Mouse (Mus musculus) liver, embryonic 11.5 days (tissue): Measurements from ENCODE around the gene Lgi1. TPM values are rescaled to one million over a fixed set of nuclear protein-coding genes. Genes with fewer than 3 reads are reported as not detected.

Experiments used
- ATAC-seq: fragments of 200-750 bp; cut with Nextera tagmentation; replicated peaks from 2 replicates; pipeline ENCODE4 v1.8.0; 2017; ENCODE audit warnings: moderate number of reproducible peaks, mild to moderate bottlenecking, moderate TSS enrichment, moderate library complexity; ENCODE audit not compliant: low FRiP score
- DNase-seq: peaks from one replicate; pipeline ENCODE4 v3.0.0-alpha.2; 2017; ENCODE audit warnings: low spot score
- H3K27ac ChIP-seq: fragments of 300-500 bp; sonication (generic); 2 replicates; pipeline ENCODE4 v1.5.1; 2014; ENCODE audit warnings: mild to moderate bottlenecking, low read depth, low read length, control low read depth
- H3K27me3 ChIP-seq: fragments of 300-500 bp; sonication (generic); replicated peaks from 2 replicates; pipeline ENCODE4 v1.6.1; 2014; ENCODE audit warnings: low read length, mixed read lengths; ENCODE audit not compliant: control insufficient read depth, insufficient read depth
- H3K36me3 ChIP-seq: fragments of 300-500 bp; sonication (generic); 2 replicates; pipeline ENCODE4 v1.6.1; 2014; ENCODE audit warnings: mild to moderate bottlenecking, low read length, moderate library complexity, mixed read lengths; ENCODE audit not compliant: control insufficient read depth, insufficient read depth
- H3K4me1 ChIP-seq: fragments of 300-500 bp; sonication (generic); replicated peaks from 2 replicates; pipeline ENCODE4 v1.6.1; 2014; ENCODE audit warnings: low read length, mixed read lengths; ENCODE audit not compliant: control insufficient read depth, insufficient read depth
- H3K4me2 ChIP-seq: fragments of 300-500 bp; sonication (generic); 2 replicates; pipeline ENCODE4 v1.6.1; 2014; ENCODE audit warnings: mild to moderate bottlenecking, control low read depth, moderate library complexity
- H3K4me3 ChIP-seq: fragments of 300-500 bp; sonication (generic); 2 replicates; pipeline ENCODE4 v1.5.1; 2014; ENCODE audit warnings: low read depth, low read length, control low read depth
- H3K9ac ChIP-seq: fragments of 300-500 bp; sonication (generic); 2 replicates; pipeline ENCODE4 v1.6.1; 2014; ENCODE audit warnings: low read depth, low read length, control low read depth
- H3K9me3 ChIP-seq: fragments of 300-500 bp; sonication (generic); 2 replicates; pipeline ENCODE4 v1.6.1; 2016; ENCODE audit warnings: low read length, inconsistent platforms, mixed read lengths; ENCODE audit not compliant: control insufficient read depth
- WGBS: fragments of 180-500 bp; shearing (Covaris S2); extraction: QIAGEN DNeasy Blood & Tissue Kit; methylation state at CpG from one replicate; pipeline ENCODE4 v1.1.7; 2014; 5-methylcytosine and 5-hydroxymethylcytosine counted together
- polyA plus RNA-seq: library from polyadenylated mRNA; unstranded; fragments of >200 nt; fragmentation: Nextera tagmentation; extraction: Ambion mirVana; gene quantifications from 2 replicates; pipeline ENCODE4 v1.2.1, GENCODE M21; 2014

Lgi1 gene
- polyA plus RNA-seq, 1 experiment from 2014 or later, result 0.16 TPM

DNA sequence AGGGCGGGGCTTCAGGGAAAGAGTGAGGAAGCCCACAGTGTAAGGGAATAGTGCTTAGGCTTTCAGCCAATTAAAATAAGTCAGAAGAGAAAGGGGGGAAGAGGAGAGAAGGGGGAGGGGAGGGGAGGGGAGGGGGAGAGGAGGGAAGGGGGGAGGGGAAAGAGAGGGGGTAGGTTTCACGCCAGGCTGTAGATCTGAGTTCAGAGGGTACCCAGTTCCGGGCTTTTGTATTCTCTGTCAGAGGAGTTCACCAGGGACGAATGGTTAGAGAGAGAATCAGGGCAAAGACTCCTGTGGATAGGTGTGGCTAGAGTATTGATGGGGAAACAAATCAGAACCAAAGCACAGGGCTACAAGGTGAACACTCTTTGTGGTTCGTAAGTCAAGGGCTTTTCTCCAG is 27.8 kb upstream of the Lgi1 start:
- no peak for ATAC-seq
- no peak overlapping the region for H3K4me2 ChIP-seq
- 66% methylated on average over 5 of the region's 5 CpGs for WGBS

DNA sequence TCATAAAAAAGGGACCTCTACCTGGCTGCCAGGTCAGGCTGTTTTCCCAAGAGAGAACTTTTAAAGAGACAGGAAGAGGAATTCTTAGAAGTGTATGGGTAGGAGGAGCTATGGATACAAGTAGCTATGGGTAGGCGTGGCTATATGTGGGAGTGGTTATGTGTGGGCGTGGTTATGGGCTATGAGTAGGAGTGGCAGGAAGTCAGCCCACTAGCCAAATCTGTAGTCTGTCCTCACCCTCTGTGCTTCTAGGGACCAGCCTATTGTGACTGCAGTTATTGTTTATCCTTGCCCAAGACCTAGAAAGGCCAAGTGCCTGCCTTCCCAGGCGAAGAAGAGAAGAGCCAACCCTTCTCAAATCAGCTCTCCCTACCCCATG is 26.5 kb upstream of the Lgi1 start:
- H3K27me3 ChIP-seq, result no peaks in the 10 kb centered on the region
- 39% methylated on average over 3 of the region's 3 CpGs for WGBS
- H3K9me3 ChIP-seq, result no peaks in the 10 kb centered on the region
- H3K36me3 ChIP-seq, result no peaks in the 10 kb centered on the region
- no peak for DNase-seq
- no peak overlapping the region for H3K4me3 ChIP-seq
- H3K27ac ChIP-seq, result no peak overlapping the region
- H3K4me2 ChIP-seq, result no peak overlapping the region
- no peak overlapping the region for H3K9ac ChIP-seq
- H3K4me1 ChIP-seq, result no peaks in the 10 kb centered on the region
- ATAC-seq, result peak; percentile 47; the same call in 1 of the 2 replicates

More for the DNA sequence above, 27.8 kb upstream of the Lgi1 start:
- Histone ChIP-seq H3K9me3 (no peaks in the 10 kb centered on the region), H3K4me1 (no peaks in the 10 kb centered on the region), H3K27me3 (no peaks in the 10 kb centered on the region), H3K9ac (no peak overlapping the region), H3K27ac (no peak overlapping the region), H3K36me3 (no peaks in the 10 kb centered on the region), H3K4me3 (no peak overlapping the region)
- DNase-seq, result no peak

DNA sequence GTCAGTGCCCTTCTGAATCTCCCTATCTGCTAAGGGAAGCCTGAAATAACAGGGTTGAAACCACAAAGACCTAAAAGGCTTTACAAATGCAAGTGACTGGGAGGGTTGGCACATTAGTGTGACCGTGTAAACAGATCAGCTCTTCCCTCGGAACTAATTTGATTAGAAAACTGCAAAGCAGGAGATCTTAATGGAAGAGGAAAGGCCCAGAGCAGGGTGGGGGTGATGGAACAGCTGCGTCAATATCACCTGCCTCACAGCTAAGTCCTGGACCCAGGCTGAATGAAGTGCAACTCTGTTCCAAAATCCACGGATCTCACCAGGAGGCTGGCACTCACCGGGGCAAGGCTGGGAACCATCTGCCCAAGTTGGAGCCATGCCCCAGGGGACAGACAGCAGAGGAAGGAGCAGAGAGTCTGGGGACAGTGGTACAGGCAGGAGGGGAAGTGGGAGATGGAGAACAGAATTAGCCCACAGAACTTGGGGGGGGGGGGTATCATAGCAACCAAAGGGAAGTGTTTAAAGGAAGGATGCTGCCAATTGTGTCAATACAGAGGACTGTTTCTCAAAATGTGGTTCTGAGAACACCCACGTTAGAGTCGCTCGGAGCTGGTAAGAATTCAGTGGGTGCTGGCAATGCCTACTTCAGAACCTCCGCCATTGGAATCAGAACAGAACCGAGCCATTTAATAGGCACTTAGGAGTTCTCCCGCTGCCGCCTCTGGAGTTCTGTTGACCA is 26.0 kb upstream of the Lgi1 start:
- H3K27me3 ChIP-seq, result no peaks in the 10 kb centered on the region
- no peak for ATAC-seq
- H3K4me1 ChIP-seq, result no peaks in the 10 kb centered on the region
- no peak for DNase-seq
- H3K9me3 ChIP-seq, result no peaks in the 10 kb centered on the region
- no peak overlapping the region for H3K4me3 ChIP-seq
- no peak overlapping the region for H3K9ac ChIP-seq
- no peaks in the 10 kb centered on the region for H3K36me3 ChIP-seq
- no peak overlapping the region for H3K27ac ChIP-seq
- 57% methylated on average over 12 of the region's 12 CpGs for WGBS
- H3K4me2 ChIP-seq, result no peak overlapping the region

DNA sequence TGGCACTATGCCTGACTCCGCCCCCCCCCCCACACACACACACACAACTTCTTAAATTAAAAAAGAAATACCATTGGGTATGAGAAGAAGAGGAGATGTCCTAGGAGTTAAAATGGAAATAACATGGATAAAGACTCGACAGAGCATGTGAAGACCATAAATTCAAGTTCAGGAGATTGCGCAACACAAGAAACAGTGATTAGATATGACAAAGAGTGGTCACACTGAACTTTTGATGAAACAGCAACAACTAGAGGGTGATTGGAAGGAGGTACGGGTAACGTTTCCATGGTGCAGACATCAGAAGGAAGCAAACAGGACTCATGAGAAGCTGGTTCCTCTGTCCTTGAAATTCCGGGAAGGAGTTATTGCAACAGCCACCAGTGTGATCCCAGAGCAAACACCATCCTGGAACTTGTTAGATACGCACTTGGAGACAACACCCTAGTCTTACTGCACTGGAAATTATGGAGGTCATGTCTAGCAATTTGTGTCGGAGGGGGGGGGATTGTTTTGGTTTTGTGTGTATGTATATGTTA is 22.0 kb upstream of the Lgi1 start:
- H3K9me3 ChIP-seq, result no peaks in the 10 kb centered on the region
- H3K4me1 ChIP-seq, result no peaks in the 10 kb centered on the region
- DNase-seq (no peak), ATAC-seq (no peak)
- no peaks in the 10 kb centered on the region for H3K36me3 ChIP-seq
- no peak overlapping the region for H3K4me2 ChIP-seq
- 80% methylated on average over 8 of the region's 8 CpGs for WGBS
- no peak overlapping the region for H3K27ac ChIP-seq
- H3K4me3 ChIP-seq, result no peak overlapping the region
- no peaks in the 10 kb centered on the region for H3K27me3 ChIP-seq
- H3K9ac ChIP-seq, result no peak overlapping the region

DNA sequence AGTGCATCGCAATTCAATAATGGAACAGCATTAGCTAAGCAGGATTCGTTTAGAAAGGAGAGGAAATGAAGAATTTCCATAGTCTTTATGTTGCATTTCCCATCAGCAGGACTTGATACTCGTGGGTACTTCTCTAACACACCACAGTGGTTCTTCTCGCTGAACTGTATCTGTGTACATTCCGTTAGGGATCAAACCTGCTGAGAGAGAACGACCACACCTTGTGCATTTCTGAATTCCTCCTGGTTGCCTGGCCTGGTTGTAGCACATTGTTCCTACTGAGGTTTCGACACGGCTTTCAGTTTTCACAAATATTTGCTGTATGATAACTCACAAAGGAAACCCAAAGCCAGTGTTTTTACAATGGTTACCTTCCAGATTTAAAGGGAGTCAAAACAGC is 19.6 kb upstream of the Lgi1 start:
- no peak for ATAC-seq
- Histone ChIP-seq H3K4me3 (no peak overlapping the region), H3K4me2 (no peak overlapping the region), H3K9ac (no peak overlapping the region), H3K27ac (no peak overlapping the region), H3K4me1 (no peaks in the 10 kb centered on the region), H3K27me3 (no peaks in the 10 kb centered on the region), H3K9me3 (no peaks in the 10 kb centered on the region), H3K36me3 (no peaks in the 10 kb centered on the region)
- WGBS, result 63% methylated on average over 8 of the region's 8 CpGs
- DNase-seq, result no peak

DNA sequence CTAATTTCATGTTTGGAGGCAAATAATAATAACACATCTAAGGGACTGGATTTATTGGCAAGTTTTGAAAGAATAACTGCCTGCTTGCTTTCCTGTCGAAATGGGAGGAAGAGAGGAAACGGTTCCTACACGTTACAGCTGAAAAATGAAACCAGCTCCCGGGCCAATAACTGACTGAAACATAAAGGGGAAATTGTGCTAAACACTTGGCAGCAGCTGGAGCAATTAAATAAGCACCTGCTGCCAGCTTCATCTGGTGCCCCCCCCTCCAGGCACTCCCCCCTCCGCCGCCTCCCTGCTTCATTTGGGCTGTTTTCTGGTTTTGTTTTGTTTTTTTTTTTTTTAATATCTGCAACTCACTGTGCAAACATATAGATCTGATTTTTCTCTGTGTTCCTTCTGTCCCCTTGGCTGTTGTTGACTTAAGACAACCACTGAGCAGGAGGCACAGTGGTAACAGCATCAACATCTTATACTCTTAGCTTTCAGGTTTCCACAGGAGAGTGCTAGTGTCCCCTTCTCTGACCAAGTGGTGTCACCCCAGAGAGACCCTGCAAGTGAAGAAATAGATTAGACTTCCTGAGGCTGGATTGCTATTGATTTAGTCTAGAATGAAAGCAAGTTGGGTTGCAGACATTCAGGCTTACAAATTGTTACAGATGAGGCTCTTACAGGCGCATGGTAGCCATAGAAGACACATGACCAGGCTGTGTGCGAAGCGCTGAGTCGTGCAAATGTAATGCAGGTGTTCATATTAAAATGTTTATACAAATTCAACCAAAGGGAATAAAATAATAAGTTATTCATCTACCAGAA is 18.8 kb upstream of the Lgi1 start:
- Histone ChIP-seq H3K27ac (no peak overlapping the region), H3K9ac (no peak overlapping the region), H3K4me3 (no peak overlapping the region), H3K36me3 (no peaks in the 10 kb centered on the region), H3K4me2 (no peak overlapping the region), H3K9me3 (no peaks in the 10 kb centered on the region), H3K4me1 (no peaks in the 10 kb centered on the region), H3K27me3 (no peaks in the 10 kb centered on the region)
- DNase-seq (no peak), ATAC-seq (no peak)
- 77% methylated on average over 10 of the region's 10 CpGs for WGBS

DNA sequence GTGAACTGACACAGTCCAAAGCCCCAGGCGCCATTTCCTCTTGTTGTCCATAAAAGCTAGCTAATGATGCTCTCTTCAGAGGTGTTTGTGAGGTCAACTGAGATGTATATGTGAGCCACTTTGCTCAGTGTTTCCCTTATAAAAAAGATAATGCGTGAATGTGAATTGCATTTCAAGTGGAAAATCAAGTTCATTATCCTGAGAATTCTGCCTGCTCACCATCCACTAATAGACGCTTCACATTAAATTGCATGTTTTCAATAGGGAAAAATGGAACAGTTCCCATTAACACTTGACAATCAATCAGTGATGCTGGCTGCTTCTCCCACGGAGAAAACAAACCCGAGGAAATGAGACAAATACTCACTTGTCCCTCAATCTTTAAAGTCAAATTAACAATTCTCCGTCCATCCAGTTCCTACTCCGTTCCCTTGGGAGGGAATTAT is 18.1 kb upstream of the Lgi1 start:
- Histone ChIP-seq H3K4me1 (no peaks in the 10 kb centered on the region; the same call in 1 of the 2 replicates), H3K4me3 (no peak overlapping the region), H3K36me3 (no peaks in the 10 kb centered on the region), H3K4me2 (no peak overlapping the region), H3K9ac (no peak overlapping the region), H3K27me3 (no peaks in the 10 kb centered on the region), H3K27ac (no peak overlapping the region), H3K9me3 (no peaks in the 10 kb centered on the region)
- ATAC-seq, result no peak
- WGBS, result 74% methylated on average over 7 of the region's 7 CpGs
- no peak for DNase-seq

DNA sequence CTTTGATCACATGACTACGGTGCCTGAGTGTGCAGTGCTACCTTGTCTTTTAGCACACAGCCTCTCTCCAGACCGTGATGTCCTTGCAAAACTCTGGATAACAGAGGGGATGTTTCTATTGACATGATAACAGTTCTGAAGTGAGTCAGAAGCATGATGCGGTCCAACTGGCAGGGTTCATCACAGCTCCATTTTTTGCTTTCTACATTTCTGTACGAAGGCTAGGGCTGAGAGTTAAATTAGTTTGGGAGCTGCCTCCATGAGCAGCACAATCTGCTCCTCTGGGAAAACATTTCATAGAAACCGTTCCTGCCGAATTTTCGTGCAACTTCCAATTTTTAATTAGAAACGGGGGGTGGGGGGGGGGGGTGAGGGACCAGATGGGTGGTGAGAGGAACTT is 14.7 kb upstream of the Lgi1 start:
- DNase-seq, result no peak
- no peak overlapping the region for H3K4me3 ChIP-seq
- WGBS, result 67% methylated on average over 8 of the region's 8 CpGs
- no peak overlapping the region for H3K4me2 ChIP-seq
- no peak overlapping the region for H3K9ac ChIP-seq
- H3K4me1 ChIP-seq, result no peaks in the 10 kb centered on the region; the same call in 1 of the 2 replicates
- no peaks in the 10 kb centered on the region for H3K36me3 ChIP-seq
- H3K9me3 ChIP-seq, result no peaks in the 10 kb centered on the region
- H3K27me3 ChIP-seq, result no peaks in the 10 kb centered on the region
- no peak overlapping the region for H3K27ac ChIP-seq
- no peak for ATAC-seq
